Mouse (Mus musculus) Patski (cell line): ENCODE results near the gene Myadml2. TPM values are rescaled to one million over a fixed set of nuclear protein-coding genes. Genes with fewer than 3 reads are reported as not detected.

Source experiments
- ATAC-seq: fragments of 100-300 bp; one replicate; pipeline ENCODE4 v1.8.0; 2021
- CTCF ChIA-PET: fragments of 350-600 bp; sonication (Branson Sonifier 250); formaldehyde crosslinking; loops from one replicate; lab custom pipeline; 2022; ENCODE audit warnings: inconsistent platforms; lab: Charles Lee
- POLR2A ChIA-PET: fragments of 350-600 bp; sonication (Branson Sonifier 250); formaldehyde crosslinking; loops from one replicate; lab custom pipeline; 2022; ENCODE audit warnings: antibody characterized with exemption, inconsistent platforms; lab: Charles Lee
- DNase-seq: peaks from one replicate; pipeline ENCODE4 v3.0.0-alpha.2; 2011; ENCODE audit warnings: low read depth, low spot score
- H3K27me3 ChIP-seq: fragments of 371-371 bp; one replicate; pipeline ENCODE4 v1.5.1; 2021
- CTCF ChIP-seq: fragments of 100-300 bp; IDR thresholded peaks from one replicate; pipeline ENCODE4 v1.5.1; 2021
- in situ Hi-C: fragments of 300-500 bp; cut with MboI; formaldehyde crosslinking; loops from 3 replicates; pipeline ENCODE4 v1.11.1; 2018; ENCODE audit warnings: low pct_unique_long_range_greater_than_20kb, mixed read lengths
- polyA plus RNA-seq: library from polyadenylated mRNA; unstranded; gene quantifications from one replicate; pipeline ENCODE4 v1.2.3, GENCODE M21; 2021

Gene Myadml2
- polyA plus RNA-seq, 1 experiment from 2014 or later = not detected

- ChIA-PET CTCF (interaction anchor here (1.1 kb wide), 1 partner anchor 24 kb away, joined by 3 read pairs; no protein-coding TSS in a partner anchor), POLR2A (interaction anchor here (0.5 kb wide), 1 partner anchor 418 kb away, joined by 3 read pairs; no protein-coding TSS in a partner anchor)
- TF ChIP-seq CTCF = no peak
- in situ Hi-C loops = no loop called here
- no peaks in the 10 kb centered on the region for H3K27me3 ChIP-seq
- DNase-seq (no peak), ATAC-seq (no peak)
Measured at GRCm38 (mm10) chr11:120600716-120601115, 47.2 kb downstream of the Myadml2 start.

DNA sequence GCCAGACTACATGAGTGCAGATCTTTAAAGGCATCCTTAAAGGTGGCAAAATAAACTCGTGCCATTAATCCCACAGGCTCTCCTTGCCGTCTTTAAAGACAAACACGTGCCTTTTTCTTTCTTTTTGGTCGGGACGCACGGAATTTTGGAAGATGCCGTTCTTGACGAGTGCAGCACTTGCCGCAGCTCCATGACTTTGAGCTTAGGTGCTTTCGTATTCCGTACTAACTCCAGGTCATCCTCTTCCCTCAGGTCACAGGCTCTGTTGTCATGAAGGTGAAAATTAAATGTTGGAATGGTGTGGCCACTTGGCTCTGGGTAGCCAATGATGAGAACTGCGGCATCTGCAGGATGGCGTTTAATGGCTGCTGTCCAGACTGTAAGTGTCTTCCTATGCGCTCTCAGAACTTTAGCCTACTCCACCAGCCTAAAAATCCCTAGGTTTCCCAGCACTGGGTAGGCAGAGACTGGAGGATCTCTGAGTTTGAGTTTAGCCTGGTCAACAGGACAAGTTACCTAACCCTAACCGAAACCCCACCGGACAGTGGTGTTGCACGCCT is 48.9 kb downstream of the Myadml2 start:
- no peak for TF ChIP-seq CTCF
- ATAC-seq (no peak), DNase-seq (no peak)
- ChIA-PET POLR2A (interaction anchor here (0.6 to 0.9 kb wide), 2 partner anchors 11 to 32 kb away, joined by 3 read pairs; no protein-coding TSS in a partner anchor), CTCF (no interaction called here)
- in situ Hi-C loops = no loop called here
- H3K27me3 ChIP-seq = no peaks in the 10 kb centered on the region

DNA sequence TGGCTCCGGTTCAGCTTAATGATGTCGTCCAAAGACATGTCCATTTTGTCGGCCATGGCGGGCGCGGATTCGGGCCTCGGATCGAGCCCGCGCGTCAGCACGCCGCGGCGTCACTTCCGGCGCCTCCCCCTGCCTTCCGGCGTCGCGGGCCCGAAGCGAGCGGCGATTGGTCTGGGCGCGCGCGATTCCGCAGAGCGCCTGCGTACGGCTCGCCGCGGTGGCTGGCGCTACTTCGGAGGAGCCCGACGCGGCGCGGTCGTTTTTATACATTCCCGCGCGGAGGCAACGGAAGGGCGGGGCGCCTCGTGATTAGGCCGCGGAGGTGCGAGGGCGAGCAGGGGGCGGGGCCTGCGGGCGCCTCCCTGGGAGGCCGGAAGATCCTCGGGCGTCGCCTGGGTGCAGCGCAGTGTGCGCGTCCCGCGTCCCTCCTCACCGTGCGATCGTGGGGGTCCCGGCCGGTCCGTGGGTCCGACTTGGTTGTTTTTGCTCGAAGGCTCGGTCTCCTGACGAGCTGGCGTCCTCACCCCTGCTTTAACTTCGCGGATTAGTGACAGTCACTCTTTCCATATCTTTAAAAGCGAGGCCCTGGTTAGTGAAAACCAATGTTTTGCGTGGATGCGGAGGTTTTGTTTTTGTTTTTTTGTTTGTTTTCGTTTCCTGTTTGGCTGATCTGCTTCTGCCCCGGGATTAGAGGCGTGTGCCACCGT is 49.5 kb downstream of the Myadml2 start, which contains the start of the genes Alyref and Anapc11:
TSS of gene Alyref (minus strand) at position 83 of the 707 bp plus-strand sequence.
TSS of gene Anapc11 (plus strand) at position 139 of the 707 bp plus-strand sequence.
- TF ChIP-seq CTCF = no peak
- H3K27me3 ChIP-seq = no peaks in the 10 kb centered on the region
- ChIA-PET CTCF (interaction anchor here (1.3 kb wide), 1 partner anchor 16 kb away, joined by 3 read pairs; no protein-coding TSS in a partner anchor), POLR2A (interaction anchor here (0.6 to 0.9 kb wide), 2 partner anchors 10 to 32 kb away, joined by 3 read pairs; no protein-coding TSS in a partner anchor)
- in situ Hi-C loops = no loop called here
- DNase-seq = peak; percentile 72
- ATAC-seq = peak; percentile 92

DNA sequence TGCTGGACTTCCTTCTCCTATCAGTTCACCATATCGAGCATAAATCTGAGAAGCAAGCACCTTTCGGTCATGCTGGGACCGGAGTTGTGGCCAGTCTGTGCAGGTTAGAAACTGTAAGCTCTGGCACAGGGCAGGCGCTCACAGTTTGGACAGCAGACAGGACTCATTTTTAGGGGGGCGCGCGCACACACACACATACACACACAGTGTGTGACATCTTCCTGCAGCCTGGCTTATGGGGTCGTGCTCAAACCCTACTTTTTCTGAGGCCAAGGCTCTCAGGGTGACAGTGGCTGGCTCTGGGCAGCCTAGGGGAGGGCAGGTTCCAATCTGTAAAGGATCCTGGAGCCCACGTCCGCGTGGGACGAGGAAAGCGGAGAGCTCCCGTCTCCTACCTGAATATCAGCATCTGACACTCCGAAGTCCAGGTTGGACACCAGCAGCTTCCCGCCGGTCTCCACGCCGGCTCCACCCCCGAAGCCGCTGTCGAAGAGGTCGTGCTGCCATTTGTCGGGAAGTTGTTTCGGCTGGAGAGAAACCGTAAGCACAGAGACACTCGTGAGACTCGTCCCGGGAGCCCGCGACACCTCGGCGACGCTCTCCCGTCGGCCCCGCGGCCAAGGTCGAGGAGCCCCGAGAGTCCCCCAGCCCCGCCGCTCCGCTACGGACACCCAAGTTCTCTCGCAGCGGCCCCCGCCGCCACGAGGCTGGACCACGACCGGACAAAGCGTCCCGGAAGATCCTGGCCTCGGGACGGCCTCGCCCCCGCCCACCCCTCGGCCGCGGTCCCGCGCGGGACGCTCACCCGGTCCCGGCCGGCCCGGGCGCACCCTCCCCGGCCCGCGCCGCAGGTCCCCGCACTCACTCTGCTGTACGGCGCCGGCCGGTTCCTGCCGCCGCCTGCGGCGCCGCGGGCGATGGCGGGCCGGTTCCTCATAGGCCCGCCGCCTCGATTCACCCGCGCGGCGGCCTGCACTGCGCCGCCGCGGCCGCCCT is 50.4 kb downstream of the Myadml2 start:
- ChIA-PET POLR2A (interaction anchor here (0.6 to 1.1 kb wide), 3 partner anchors 17 to 114 kb away, joined by 3 read pairs; partner anchors contain the start of gene Mrpl12), CTCF (interaction anchor here (1.3 kb wide), 1 partner anchor 15 kb away, joined by 3 read pairs; no protein-coding TSS in a partner anchor)
- in situ Hi-C loops = no loop called here
- H3K27me3 ChIP-seq = no peaks in the 10 kb centered on the region
- peak; percentile 22 for ATAC-seq
- no peak for DNase-seq
- no peak for TF ChIP-seq CTCF

Other genes starting within 250 kb of the Myadml2 start
- 69.2 TPM for gene Nploc4, start 210.4 kb downstream of the Myadml2 start, polyA plus RNA-seq
- not detected for gene Tspan10, start 205.5 kb downstream of the Myadml2 start, polyA plus RNA-seq
- 0.24 TPM for gene Pde6g, start 194.7 kb downstream of the Myadml2 start, polyA plus RNA-seq
- gene Oxld1, start 190.1 kb downstream of the Myadml2 start, polyA plus RNA-seq = 14.4 TPM
- 25.6 TPM for gene Ccdc137, start 190.0 kb downstream of the Myadml2 start, polyA plus RNA-seq
- 36.3 TPM for gene Arl16, start 180.6 kb downstream of the Myadml2 start, polyA plus RNA-seq
- 172 TPM for gene Mrpl12, start 163.5 kb downstream of the Myadml2 start, polyA plus RNA-seq
- gene Slc25a10, start 156.3 kb downstream of the Myadml2 start, polyA plus RNA-seq = 41.2 TPM
- gene Gcgr, start 117.5 kb downstream of the Myadml2 start, polyA plus RNA-seq = not detected
- gene Mcrip1, start 98.4 kb downstream of the Myadml2 start, polyA plus RNA-seq = 78.0 TPM
- not detected for gene Ppp1r27, start 97.0 kb downstream of the Myadml2 start, polyA plus RNA-seq
- gene P4hb, start 74.9 kb downstream of the Myadml2 start, polyA plus RNA-seq = 661 TPM
- 439 TPM for gene Arhgdia, start 66.5 kb downstream of the Myadml2 start, polyA plus RNA-seq
- gene Alyref, start 49.8 kb downstream of the Myadml2 start, polyA plus RNA-seq = 118 TPM
- 82.8 TPM for gene Anapc11, start 49.7 kb downstream of the Myadml2 start, polyA plus RNA-seq
- 0.59 TPM for gene Npb, start 39.7 kb downstream of the Myadml2 start, polyA plus RNA-seq
- gene Pcyt2, start 30.2 kb downstream of the Myadml2 start, polyA plus RNA-seq = 108 TPM
- gene Sirt7, start 22.9 kb downstream of the Myadml2 start, polyA plus RNA-seq = 30.1 TPM
- gene Mafg, start 14.6 kb downstream of the Myadml2 start, polyA plus RNA-seq = 54.6 TPM
- gene Pycr1, start 4.4 kb downstream of the Myadml2 start, polyA plus RNA-seq = 6.7 TPM
- gene Notum, start 13.0 kb upstream of the Myadml2 start, polyA plus RNA-seq = 0.21 TPM
- gene Aspscr1, start 24.8 kb upstream of the Myadml2 start, polyA plus RNA-seq = 54.9 TPM
- 21.7 TPM for gene Cenpx, start 65.6 kb upstream of the Myadml2 start, polyA plus RNA-seq
- 50.6 TPM for gene Lrrc45, start 65.8 kb upstream of the Myadml2 start, polyA plus RNA-seq
- gene Rac3, start 73.3 kb upstream of the Myadml2 start, polyA plus RNA-seq = 10.0 TPM
- 17.2 TPM for gene Dcxr, start 79.1 kb upstream of the Myadml2 start, polyA plus RNA-seq
- 17.0 TPM for gene Cbr2, start 84.0 kb upstream of the Myadml2 start, polyA plus RNA-seq
- gene Hmga1b, start 114.6 kb upstream of the Myadml2 start, polyA plus RNA-seq = 57.8 TPM
- 17.1 TPM for gene Rfng, start 136.0 kb upstream of the Myadml2 start, polyA plus RNA-seq
- gene Gps1, start 136.1 kb upstream of the Myadml2 start, polyA plus RNA-seq = 138 TPM
- 46.0 TPM for gene Dus1l, start 148.2 kb upstream of the Myadml2 start, polyA plus RNA-seq
- 139 TPM for gene Fasn, start 176.4 kb upstream of the Myadml2 start, polyA plus RNA-seq